Mouse (Mus musculus): Measurements from ENCODE around the gene Arhgap22. TPM values are rescaled to one million over a fixed set of nuclear protein-coding genes. Genes with fewer than 3 reads are reported as not detected.

The Arhgap22 gene
- polyA plus RNA-seq, 1 experiment from 2014 or later = 16.5 TPM

GRCm38 (mm10) chr14:33280921-33281320 lies 67.1 kb downstream of the Arhgap22 start:
- WGBS (ENCODE audit: missing documents) = no CpG with 5 or more reads among the region's 2 CpGs
- peaks cover 29% of the 10 kb centered on the region for H3K79me2 ChIP-seq (ENCODE audit: inconsistent target)
- peaks cover 50% of the 10 kb centered on the region; the same call in 1 of the 2 replicates for H3K36me3 ChIP-seq (ENCODE audit: inconsistent target)
- H3K27ac ChIP-seq = no peak overlapping the region
- no peak overlapping the region for H3K4me3 ChIP-seq (ENCODE audit: inconsistent target)

- Histone ChIP-seq H3K4me3 (ENCODE audit: inconsistent target) (no peak overlapping the region), H3K79me2 (ENCODE audit: inconsistent target) (peaks cover 26% of the 10 kb centered on the region), H3K27ac (no peak overlapping the region), H3K36me3 (ENCODE audit: inconsistent target) (peaks cover 49% of the 10 kb centered on the region; the same call in 1 of the 2 replicates)
- WGBS (ENCODE audit: missing documents) = 100% methylated on average over 4 of the region's 4 CpGs
These were observed 68.6 kb downstream of the Arhgap22 start for GRCm38 (mm10) chr14:33282447-33282846.

DNA sequence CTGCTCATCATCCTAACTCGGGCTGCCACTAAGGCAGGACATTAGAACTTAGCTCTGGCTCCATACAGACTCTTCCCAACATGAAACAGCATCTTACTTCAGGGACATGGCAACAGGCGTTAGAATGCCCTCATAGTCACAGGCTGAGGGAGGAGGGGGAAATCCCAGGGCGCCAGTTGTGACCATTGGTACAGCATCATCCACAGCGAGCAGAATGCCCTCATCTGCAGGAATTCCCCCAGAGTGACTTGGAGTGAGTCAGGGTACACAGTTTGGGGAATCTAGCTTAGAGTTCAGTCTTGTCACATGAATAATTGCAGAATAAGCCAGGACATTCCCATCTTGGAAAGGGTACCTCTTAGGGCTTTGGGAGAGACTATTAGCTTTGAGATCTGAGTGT lies 74.1 kb downstream of the Arhgap22 start:
- Histone ChIP-seq H3K4me3 (ENCODE audit: inconsistent target) (no peak overlapping the region), H3K36me3 (ENCODE audit: inconsistent target) (peaks cover 25% of the 10 kb centered on the region; the same call in 1 of the 2 replicates)

GRCm38 (mm10) chr14:33290038-33290437 lies 76.2 kb downstream of the Arhgap22 start:
- Histone ChIP-seq H3K36me3 (ENCODE audit: inconsistent target) (peaks cover 10% of the 10 kb centered on the region; the same call in 1 of the 2 replicates), H3K79me2 (ENCODE audit: inconsistent target) (peaks cover 49% of the 10 kb centered on the region; the same call in 1 of the 2 replicates), H3K4me3 (ENCODE audit: inconsistent target) (no peak overlapping the region), H3K27ac (no peak overlapping the region)
- WGBS (ENCODE audit: missing documents) = 94% methylated on average over 9 of the region's 9 CpGs

More for the DNA sequence above, 74.1 kb downstream of the Arhgap22 start:
- Histone ChIP-seq H3K27ac (no peak overlapping the region), H3K79me2 (ENCODE audit: inconsistent target) (peaks cover 31% of the 10 kb centered on the region; the same call in 1 of the 2 replicates)
- WGBS (ENCODE audit: missing documents) = 85% methylated on average over 4 of the region's 4 CpGs

DNA sequence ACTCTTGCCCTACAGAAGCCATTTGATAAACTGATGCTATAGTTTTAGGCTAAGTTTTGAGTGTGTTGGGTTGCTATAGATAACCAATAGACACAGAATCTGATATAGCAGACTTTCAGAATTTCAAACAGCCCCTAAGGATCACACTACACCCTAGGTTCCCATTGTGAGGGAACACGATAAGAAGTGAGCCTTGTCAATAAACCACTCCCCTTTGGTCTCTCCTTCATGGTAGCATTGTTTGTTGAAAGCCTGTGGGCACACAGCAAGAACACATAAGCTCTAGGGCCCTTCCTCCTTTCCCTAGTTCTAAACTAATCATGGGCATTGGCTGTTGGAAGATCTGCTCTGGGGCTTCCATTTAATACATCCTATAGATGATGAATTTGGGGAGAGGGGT lies 80.7 kb downstream of the Arhgap22 start:
- Histone ChIP-seq H3K79me2 (ENCODE audit: inconsistent target) (peaks cover 69% of the 10 kb centered on the region; the same call in 1 of the 2 replicates), H3K36me3 (ENCODE audit: inconsistent target) (peaks cover 32% of the 10 kb centered on the region), H3K27ac (no peak overlapping the region), H3K4me3 (ENCODE audit: inconsistent target) (no peak overlapping the region)
- 100% methylated on average over 1 of the region's 1 CpGs for WGBS (ENCODE audit: missing documents)

DNA sequence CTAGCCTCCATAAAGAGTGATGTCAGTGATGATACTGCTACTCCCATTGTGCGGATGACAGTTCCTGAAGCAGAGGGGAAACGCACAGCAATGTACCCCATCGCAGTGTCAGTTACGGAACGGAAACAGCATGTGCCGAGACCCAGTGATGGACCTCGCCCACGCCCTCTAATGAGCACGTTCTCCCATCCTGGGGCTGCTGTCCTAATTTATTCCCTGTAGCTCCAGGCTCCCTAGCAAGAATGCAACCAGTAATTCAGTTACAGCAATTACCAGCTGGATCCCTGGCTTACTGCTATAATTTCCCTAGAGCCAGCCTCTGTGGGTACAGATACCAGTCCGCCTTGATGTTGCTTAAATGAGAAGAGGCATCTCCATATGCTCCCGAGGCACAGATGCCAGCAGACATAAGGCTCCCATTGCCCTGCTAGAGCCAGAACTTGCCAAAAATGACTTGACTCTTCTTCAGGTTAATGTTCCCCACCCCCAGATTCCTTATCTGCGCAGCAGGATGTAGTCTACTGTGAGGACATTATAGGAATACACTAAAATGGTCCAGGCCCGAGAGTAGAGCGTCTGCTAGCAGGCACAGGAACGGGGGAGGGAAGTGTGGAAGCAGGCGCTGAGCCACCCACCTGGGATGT lies 83.0 kb downstream of the Arhgap22 start:
- Histone ChIP-seq H3K4me3 (ENCODE audit: inconsistent target) (no peak overlapping the region), H3K36me3 (ENCODE audit: inconsistent target) (peaks cover 45% of the 10 kb centered on the region), H3K27ac (no peak overlapping the region), H3K79me2 (ENCODE audit: inconsistent target) (peaks cover 55% of the 10 kb centered on the region; the same call in 1 of the 2 replicates)
- WGBS (ENCODE audit: missing documents) = 95% methylated on average over 16 of the region's 16 CpGs

GRCm38 (mm10) chr14:33300591-33300990 lies 86.8 kb downstream of the Arhgap22 start:
- H3K79me2 ChIP-seq (ENCODE audit: inconsistent target) = peaks cover 46% of the 10 kb centered on the region; the same call in 1 of the 2 replicates
- H3K27ac ChIP-seq = no peak overlapping the region
- no peak overlapping the region for H3K4me3 ChIP-seq (ENCODE audit: inconsistent target)
- 100% methylated on average over 2 of the region's 2 CpGs for WGBS (ENCODE audit: missing documents)
- peaks cover 45% of the 10 kb centered on the region for H3K36me3 ChIP-seq (ENCODE audit: inconsistent target)

DNA sequence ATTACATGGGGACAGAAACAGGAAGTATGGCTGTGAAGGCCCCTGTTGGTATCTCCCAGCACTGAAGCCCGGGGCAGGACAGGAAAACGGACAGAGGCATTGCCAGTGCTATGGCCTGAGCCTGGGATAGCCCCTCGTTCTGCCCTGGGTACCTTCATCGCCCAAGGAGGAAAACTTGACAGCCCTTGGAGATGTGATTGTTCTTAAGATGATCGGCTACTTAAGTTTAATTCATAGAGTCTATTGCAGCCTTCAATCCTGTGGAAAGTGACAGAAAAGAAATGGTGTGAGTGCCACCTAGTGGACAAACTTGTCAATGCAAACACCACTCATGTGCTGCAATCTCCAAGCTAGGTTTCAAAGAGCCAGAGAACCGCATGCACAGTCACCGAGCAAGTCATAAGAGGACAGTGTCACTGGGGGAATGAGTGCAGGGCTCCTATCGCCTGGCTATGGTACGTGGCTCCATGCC lies 89.6 kb downstream of the Arhgap22 start:
- Histone ChIP-seq H3K36me3 (ENCODE audit: inconsistent target) (peaks cover 25% of the 10 kb centered on the region; the same call in 1 of the 2 replicates), H3K4me3 (ENCODE audit: inconsistent target) (no peak overlapping the region), H3K79me2 (ENCODE audit: inconsistent target) (peaks cover 41% of the 10 kb centered on the region; the same call in 1 of the 2 replicates), H3K27ac (no peak overlapping the region)
- WGBS (ENCODE audit: missing documents) = 11% methylated on average over 9 of the region's 9 CpGs

GRCm38 (mm10) chr14:33305645-33306281 lies 91.9 kb downstream of the Arhgap22 start:
- no peak overlapping the region for H3K27ac ChIP-seq
- 89% methylated on average over 11 of the region's 12 CpGs for WGBS (ENCODE audit: missing documents)
- no peak overlapping the region for H3K4me3 ChIP-seq (ENCODE audit: inconsistent target)
- peaks cover 41% of the 10 kb centered on the region; the same call in 1 of the 2 replicates for H3K79me2 ChIP-seq (ENCODE audit: inconsistent target)
- H3K36me3 ChIP-seq (ENCODE audit: inconsistent target) = 0 out of 2 replicates have a peak, but pooled peaks cover 4% of the 10 kb centered on the region

DNA sequence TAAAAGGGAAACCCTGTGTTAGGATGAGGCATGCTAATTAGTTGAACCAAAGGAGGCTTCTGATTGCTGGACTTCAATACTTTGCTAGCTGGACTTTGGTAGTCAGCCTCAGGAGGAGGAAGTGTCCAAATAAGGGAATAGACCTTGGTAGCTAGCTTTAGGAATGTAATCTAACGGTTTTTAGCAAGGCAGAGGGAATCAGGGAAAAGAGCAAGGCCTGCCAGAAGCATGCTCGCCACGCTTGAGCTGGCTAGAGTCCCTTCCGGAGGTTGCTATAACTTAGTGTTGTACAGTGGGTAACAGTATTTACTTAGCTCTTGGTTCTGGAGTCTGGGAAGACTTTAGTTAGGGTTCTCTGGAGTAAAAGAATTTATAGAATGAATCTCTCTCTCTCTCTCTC lies 96.9 kb downstream of the Arhgap22 start:
- Histone ChIP-seq H3K36me3 (ENCODE audit: inconsistent target) (no peaks in the 10 kb centered on the region; the same call in 1 of the 2 replicates), H3K27ac (no peak overlapping the region), H3K4me3 (ENCODE audit: inconsistent target) (no peak overlapping the region), H3K79me2 (ENCODE audit: inconsistent target) (peaks cover 69% of the 10 kb centered on the region; the same call in 1 of the 2 replicates)
- WGBS (ENCODE audit: missing documents) = 45% methylated on average over 4 of the region's 4 CpGs

GRCm38 (mm10) chr14:33312309-33312708 lies 98.5 kb downstream of the Arhgap22 start:
- no peak overlapping the region for H3K4me3 ChIP-seq (ENCODE audit: inconsistent target)
- peaks cover 63% of the 10 kb centered on the region; the same call in 1 of the 2 replicates for H3K79me2 ChIP-seq (ENCODE audit: inconsistent target)
- 100% methylated on average over 4 of the region's 4 CpGs for WGBS (ENCODE audit: missing documents)
- H3K36me3 ChIP-seq (ENCODE audit: inconsistent target) = no peaks in the 10 kb centered on the region; the same call in 1 of the 2 replicates
- no peak overlapping the region for H3K27ac ChIP-seq

- 0% methylated on average over 3 of the region's 4 CpGs for WGBS (ENCODE audit: missing documents)
- Histone ChIP-seq H3K27ac (no peak overlapping the region), H3K4me3 (ENCODE audit: inconsistent target) (no peak overlapping the region), H3K36me3 (ENCODE audit: inconsistent target) (no peaks in the 10 kb centered on the region; the same call in 1 of the 2 replicates), H3K79me2 (ENCODE audit: inconsistent target) (peaks cover 53% of the 10 kb centered on the region; the same call in 1 of the 2 replicates)
These were observed 99.8 kb downstream of the Arhgap22 start for GRCm38 (mm10) chr14:33313624-33314023.

GRCm38 (mm10) chr14:33314160-33314559 lies 100.3 kb downstream of the Arhgap22 start:
- 76% methylated on average over 7 of the region's 7 CpGs for WGBS (ENCODE audit: missing documents)
- no peak overlapping the region for H3K4me3 ChIP-seq (ENCODE audit: inconsistent target)
- no peaks in the 10 kb centered on the region; the same call in 1 of the 2 replicates for H3K36me3 ChIP-seq (ENCODE audit: inconsistent target)
- peaks cover 53% of the 10 kb centered on the region; the same call in 1 of the 2 replicates for H3K79me2 ChIP-seq (ENCODE audit: inconsistent target)
- H3K27ac ChIP-seq = no peak overlapping the region

GRCm38 (mm10) chr14:33315111-33315510 lies 101.3 kb downstream of the Arhgap22 start:
- 84% methylated on average over 5 of the region's 5 CpGs for WGBS (ENCODE audit: missing documents)

More at GRCm38 (mm10) chr14:33315111-33315510, 101.3 kb downstream of the Arhgap22 start:
- Histone ChIP-seq H3K4me3 (ENCODE audit: inconsistent target) (no peak overlapping the region), H3K36me3 (ENCODE audit: inconsistent target) (no peaks in the 10 kb centered on the region; the same call in 1 of the 2 replicates), H3K79me2 (ENCODE audit: inconsistent target) (peaks cover 53% of the 10 kb centered on the region; the same call in 1 of the 2 replicates), H3K27ac (no peak overlapping the region)
